Mouse (Mus musculus) thymus, postnatal 36 days (tissue): ENCODE data around the gene Tet1.
"Not testable (repeated sequence)": the region's sequence is repeated elsewhere in the genome, so short reads cannot be mapped to it uniquely, and the experiment has no call there.

Experiments used
- DNase-seq, 2 experiments: peaks; one replicate each; pipeline ENCODE4 v3.0.0; 2022; ENCODE audit warnings: mixed read lengths in 2 of 2

The Tet1 gene

GRCm38 (mm10) chr10:62847069-62847626 is 61.6 kb downstream of the Tet1 start:
- DNase-seq: no peak

DNA sequence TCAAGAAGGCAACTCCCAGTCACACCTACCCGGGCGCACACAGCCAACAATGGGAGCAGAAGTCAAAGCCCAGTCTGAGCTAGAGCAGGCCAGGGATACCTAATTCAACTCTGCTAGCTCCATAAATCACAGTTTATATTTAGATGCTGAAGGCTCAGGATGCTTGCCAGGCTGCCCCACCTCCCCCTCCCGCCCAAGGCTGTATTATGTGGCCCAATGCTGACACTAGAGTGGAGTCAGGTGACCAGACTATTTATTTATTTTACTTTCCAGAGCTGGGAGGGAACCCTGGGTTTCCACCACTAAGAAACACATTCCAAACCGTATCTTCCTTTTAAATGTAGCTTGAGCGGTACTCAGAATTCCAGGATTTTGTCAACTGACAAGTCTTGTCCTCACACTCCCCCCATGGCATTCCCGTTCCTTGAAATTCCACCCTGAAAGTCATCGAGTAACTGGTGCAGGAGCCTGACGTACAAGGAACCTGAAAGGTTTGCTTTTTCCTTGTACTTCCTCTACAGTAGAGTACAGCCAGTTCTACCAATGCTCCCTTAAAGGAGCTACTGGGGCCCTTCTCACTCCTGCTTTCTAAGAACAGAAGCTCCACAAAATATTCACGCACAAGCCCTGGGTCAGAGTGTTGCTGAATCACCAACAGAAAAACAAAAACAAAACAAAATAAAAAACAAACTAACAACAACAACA is 64.9 kb downstream of the Tet1 start:
- DNase-seq: no peak

- DNase-seq: no peak
These were observed 66.8 kb downstream of the Tet1 start for GRCm38 (mm10) chr10:62841901-62842447.

GRCm38 (mm10) chr10:62840687-62841086 is 68.1 kb downstream of the Tet1 start:
- DNase-seq: no peak

DNA sequence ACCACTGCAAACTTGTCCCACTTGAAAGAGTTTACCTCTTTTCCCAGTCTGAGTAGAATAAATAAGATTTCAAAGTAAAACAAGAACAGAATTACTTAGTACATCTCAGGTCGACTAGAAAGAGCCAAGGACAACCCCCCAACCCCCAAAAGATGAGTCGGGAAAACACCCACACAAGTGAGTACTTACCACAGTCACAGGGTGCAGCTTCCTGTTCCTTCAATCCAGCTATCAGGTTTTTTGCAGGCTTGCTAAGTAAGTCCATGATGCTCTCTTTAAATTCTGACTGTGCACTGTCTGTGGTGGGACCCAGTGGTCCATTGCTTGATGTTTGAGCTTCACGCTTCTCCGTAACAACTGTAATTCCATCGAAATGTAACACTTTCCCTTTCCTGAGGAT is 70.8 kb downstream of the Tet1 start:
- DNase-seq: no peak

DNA sequence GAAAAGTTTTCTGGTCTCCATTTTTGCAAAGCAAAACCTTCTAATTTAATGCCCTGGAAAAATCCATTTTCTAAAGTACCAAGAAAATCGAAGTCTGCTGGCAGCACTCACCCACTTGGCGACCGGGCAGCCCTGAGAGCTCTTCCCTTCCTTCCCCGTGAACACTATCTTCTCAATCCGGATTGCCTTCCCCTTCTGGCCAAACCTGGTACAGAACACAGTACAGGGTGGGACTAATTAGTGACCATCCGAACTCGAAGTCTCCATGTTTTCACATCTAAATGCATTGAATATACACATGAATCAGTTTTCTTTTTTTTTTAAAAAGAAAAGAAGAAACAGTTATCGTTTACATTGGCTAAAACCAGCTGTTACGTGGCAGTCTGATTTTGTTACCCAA is 76.0 kb downstream of the Tet1 start:
- no peak for DNase-seq

GRCm38 (mm10) chr10:62831546-62831945 is 77.2 kb downstream of the Tet1 start:
- DNase-seq: no peak

DNA sequence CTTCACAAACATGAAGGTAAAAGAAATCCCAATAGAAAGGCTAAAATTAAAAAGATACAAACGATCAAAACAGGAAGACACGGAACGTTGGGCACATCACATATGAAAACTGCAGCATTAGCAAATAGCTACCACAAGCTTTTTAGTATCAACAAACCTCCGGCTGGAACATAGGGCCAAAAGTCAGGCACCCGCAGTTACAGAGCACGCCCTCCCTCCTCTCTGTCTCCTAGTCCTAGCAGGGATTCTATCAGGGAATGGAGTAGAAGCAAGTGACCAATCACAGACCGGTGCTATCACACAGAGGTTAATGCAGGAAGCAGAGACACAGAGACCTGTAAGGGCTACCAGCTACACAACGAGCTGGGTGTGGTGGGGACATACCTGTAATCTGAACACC is 84.3 kb downstream of the Tet1 start:
- DNase-seq: no peak

- no peak for DNase-seq
These were observed 85.4 kb downstream of the Tet1 start for GRCm38 (mm10) chr10:62823431-62823830.

DNA sequence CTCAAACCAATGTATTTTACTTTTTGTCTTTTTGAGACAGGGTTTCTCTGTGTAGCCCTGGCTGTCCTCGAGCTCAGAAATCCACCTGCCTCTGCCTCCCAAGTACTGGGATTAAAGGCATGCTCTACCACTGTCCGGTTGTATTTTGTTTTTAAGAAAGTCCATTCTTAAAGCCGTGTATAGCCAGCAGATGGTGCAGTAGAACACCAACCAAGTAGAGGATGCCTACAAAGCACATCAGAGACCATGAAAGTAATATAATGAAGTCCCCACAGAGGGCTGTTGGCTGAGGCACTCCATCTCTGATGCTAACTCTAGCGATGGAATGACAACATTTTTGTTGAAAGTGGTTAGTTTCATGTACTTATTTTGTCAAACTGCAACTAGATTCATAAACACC is 98.8 kb downstream of the Tet1 start:
- no peak for DNase-seq

DNA sequence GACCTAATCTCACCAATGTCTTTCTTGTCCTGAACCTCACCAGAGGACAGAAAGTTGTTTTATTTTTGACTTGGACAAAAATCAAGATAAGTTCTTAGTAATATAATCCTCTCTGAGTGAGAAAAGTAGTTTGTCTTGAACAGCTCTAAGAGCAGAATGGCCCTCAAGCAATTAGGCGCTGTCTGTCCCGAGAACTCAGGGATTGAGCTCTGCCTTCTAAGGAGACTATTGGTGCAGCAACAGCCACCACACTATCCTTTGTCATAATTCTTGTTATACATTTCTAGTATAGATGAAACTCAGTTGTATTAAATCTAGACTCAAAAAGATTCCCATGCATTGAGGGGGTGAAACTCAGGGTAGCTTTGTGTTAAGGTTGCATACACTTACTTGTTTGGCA is 100.0 kb downstream of the Tet1 start:
- DNase-seq: no peak

GRCm38 (mm10) chr10:62808316-62808715 is 100.5 kb downstream of the Tet1 start:
- no peak for DNase-seq

- no peak for DNase-seq
These were observed 104.7 kb downstream of the Tet1 start for GRCm38 (mm10) chr10:62804106-62804505.

DNA sequence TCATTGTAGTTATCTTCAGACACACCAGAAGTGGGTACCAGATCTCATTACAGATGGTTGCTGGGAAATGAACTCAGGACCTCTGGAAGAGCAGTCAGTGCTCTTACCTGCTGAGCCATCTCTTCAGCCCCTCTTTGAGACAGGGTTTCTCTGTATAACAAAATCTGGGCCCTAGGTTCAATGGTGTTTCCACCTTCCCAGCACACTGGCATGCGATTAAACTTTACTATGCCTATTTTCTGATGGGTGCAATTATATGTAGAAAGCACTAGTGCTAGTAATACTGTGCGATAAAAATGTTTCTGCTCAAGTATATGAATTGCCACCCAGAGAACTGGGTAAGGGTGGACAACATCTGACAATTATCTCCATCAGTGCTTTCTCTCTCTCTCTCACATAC is 105.5 kb downstream of the Tet1 start:
- DNase-seq: no peak

- DNase-seq: no peak
These were observed 114.6 kb downstream of the Tet1 start for GRCm38 (mm10) chr10:62794221-62794620.

- no peak for DNase-seq
These were observed 115.7 kb downstream of the Tet1 start for GRCm38 (mm10) chr10:62793091-62793453.

GRCm38 (mm10) chr10:62792177-62793090 is 116.4 kb downstream of the Tet1 start, which contains the start of gene Ccar1:
TSS of gene Ccar1 (minus strand) at chr10:62792286.
- peak; percentile 99 for DNase-seq

DNA sequence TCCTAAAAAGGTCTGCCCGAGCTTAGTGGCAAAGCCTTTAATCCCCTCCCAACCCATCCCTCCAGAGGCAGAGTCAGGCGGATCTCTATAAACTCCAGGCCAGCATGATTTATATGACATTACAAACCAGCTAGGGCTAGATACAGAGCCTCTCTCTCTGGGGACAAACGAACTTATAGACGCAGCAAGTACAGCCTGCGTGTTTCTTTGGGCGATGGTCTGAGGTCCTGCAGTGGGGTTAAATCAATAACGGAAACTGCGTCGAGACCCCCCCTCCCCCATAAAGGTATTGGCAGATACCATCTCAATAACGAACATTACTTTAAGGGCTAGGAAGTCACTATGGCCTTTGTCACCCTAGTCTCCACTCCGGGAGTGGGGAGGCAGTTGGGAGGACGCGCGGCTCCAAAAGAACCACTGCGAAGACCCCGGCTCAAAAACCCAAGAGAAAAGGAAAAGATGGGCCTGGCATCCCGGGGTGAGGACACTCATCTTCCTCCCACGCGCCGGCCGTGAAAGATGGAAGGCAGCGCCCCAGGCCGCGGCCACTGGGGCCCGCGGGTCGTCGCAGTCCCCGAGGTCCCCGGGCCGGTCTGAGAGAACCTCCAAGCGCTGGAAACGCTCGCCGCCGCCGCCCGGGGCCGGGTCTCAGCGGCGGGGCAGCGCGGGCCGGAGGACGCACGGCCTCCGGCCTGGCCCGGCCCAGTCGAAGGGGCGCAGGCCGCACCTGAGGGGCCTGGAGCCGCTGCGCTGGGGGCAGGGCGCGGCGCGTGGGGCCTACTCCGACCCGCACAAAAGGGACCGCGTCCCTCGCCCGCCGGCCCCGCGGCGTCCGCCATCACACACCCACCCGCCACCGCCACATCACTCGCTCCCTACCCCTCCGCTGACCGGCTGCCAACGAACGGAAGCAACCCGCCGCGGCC is 117.3 kb downstream of the Tet1 start:
- no peak for DNase-seq

GRCm38 (mm10) chr10:62781776-62782175 is 127.0 kb downstream of the Tet1 start:
- not testable (repeated sequence) for DNase-seq
